Mouse (Mus musculus): ENCODE measurements at regions not wholly inside any gene's neighbourhood (a gene's known extent, or its start where the extent isn't known, plus 50 kb on each side); places are given as distances from the start of the nearest gene placed in this dataset.

DNA sequence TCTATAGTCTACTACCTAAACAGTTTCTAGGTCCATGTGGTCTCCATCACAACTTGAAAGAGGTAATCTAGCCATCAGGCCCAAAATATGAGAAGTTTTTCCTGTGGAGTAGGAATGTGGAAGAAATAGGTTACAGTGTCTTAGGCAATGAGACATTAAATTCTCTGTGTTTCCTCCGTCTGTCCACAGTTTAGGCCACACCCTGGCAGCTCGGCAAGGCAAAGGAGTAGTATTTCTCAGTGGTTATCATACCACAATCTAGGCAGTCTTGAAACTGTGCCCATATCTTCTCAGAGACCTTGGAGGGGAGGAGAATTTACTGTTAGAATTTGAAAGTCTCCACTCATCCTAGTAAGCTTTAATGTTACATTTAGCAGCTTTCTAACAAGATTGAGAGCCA is 811.0 kb upstream of the Tbl1xr1 start:
- TF ChIP-seq EP300 (optimal IDR thresholded peaks at IDR 0.05) (no peak), CTCF (IDR thresholded peaks at IDR 0.05; ENCODE audit: low read depth) (no peak)
